Mouse (Mus musculus): Measurements from ENCODE around the gene Alg14.

Alg14 gene

DNA sequence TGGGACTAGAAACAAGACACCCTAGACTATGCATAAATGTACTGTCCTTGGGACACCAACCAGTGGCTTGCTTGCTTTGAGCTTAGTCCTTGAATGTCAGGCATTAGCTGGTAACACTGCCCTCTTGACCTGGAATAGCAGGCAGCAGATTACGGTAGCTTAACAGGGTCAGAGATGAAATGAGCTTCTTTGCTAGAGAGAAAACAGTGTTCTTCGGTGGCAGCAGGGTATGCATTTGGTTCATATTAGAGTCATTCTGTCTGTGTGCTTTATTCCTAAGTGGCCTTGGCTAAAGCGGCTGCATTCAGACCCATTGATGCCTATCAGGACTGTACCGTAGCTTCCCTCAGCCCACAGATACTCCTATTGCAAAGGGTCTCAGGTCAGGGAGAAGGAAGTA is 72.8 kb downstream of the Alg14 start:
- DNase-seq (ENCODE audit: low read depth, low spot score) = no peak

DNA sequence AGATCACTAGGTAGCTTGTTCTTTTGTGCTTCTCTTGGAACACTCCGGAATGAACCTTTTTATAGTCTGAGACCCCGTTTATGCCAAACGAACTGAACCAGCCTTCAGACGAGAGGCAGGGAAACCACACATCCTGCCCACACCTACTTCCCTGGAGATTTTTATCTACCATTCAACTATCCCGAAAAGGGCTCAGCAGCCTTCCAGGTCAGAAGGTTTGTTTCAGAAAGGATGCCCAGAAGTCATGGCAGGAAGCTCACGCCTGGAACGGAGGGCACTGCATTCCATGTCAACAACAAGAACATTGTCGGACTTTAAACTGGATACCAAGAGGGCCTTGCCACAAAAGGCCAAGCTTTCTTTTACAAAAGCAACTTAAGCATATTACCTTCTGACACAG is 73.6 kb downstream of the Alg14 start:
- DNase-seq (ENCODE audit: low read depth, low spot score) = no peak

DNA sequence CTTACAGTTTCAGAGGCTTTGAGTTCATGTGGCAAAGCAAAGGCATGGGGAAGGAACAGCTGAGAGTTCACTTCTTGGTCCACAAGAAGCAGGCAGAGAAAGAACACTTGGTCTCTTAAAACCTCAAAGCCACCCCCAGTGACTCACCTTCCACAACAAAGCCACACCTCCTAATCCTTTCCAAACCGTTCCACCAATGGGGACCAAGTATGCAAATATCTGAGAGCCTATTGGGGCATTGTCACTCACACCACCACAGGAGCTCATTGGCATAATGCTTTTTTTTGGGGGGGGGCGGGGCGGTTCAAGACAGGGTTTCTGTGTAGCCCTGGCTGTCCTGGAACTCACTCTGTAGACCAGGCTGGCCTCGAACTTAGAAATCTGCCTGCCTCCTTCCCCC is 77.0 kb downstream of the Alg14 start:
- DNase-seq (ENCODE audit: low read depth, low spot score) = peak; percentile 16

DNA sequence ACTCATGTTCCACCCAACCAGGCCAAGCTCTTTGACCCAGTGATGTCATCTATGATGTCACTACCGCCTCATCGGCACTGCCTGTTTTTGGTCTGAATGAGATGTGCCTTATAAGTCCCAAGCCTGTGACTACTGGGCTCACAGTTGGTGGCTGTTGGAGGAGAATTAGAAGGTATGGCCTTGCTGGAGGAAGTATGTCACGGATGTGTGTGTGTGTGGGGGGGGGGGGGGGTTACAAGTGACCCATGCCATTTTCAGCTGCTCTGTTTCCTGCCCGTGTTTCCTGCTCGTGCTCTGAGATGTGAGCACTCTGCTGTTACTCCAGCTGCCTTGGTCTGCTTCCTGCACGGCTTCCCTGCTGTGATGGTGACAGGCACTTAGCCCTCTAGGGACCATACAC is 77.9 kb downstream of the Alg14 start:
- peak; percentile 83 for DNase-seq (ENCODE audit: low read depth, low spot score)

DNA sequence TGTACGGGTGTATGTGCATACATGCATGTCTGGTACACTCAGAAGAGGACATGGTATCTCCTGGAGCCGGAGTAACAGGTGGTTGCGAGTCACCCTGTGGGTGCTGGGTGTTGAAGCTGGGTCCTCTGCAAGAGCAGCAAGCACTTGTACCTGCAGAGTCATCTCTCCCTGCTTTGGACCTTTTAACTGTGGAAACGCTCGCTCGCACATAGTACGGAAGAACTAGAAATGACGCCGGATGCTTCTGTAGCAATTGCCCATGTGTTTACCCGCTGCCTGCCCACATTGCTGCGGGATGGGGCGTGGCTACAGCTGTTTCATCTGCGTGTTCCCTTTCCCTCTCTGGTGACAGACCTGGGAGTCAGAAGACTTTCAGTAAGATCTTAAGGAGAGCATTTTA is 78.7 kb downstream of the Alg14 start:
- DNase-seq (ENCODE audit: low read depth, low spot score) = peak; percentile 86

DNA sequence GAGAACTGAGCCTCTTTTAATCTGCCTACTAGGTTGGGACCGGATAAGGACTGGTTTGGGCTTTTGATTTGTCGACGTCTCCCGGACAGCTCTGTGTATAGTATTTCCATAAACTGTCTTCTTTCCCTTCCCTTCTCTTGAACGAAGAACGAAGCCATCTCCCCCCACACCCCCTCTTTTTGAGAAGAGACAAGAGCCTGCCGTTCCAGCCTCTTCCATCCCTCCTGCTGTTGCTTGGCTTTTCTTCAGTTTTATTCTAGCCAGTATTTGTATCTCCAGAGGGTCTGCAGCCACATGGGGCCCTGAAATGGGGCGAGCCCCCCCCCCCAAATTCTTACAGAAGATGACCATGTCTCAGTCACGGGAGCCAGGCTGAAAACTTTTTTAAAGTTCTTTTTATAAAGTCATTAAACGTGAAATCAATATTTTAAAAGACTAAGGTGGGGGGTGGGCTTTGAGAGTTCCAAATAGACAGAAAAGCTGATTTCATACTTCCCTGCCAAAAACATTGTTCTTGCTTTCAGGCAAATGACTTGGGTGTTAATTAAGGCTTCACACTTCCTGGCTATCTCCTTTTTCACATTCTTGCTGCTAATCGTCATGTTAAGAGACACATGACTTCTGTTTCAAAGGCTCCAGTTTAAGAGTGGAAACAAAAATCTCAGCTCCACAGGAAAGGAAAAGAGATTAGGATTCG is 79.4 kb downstream of the Alg14 start:
- DNase-seq (ENCODE audit: low read depth, low spot score) = no peak

DNA sequence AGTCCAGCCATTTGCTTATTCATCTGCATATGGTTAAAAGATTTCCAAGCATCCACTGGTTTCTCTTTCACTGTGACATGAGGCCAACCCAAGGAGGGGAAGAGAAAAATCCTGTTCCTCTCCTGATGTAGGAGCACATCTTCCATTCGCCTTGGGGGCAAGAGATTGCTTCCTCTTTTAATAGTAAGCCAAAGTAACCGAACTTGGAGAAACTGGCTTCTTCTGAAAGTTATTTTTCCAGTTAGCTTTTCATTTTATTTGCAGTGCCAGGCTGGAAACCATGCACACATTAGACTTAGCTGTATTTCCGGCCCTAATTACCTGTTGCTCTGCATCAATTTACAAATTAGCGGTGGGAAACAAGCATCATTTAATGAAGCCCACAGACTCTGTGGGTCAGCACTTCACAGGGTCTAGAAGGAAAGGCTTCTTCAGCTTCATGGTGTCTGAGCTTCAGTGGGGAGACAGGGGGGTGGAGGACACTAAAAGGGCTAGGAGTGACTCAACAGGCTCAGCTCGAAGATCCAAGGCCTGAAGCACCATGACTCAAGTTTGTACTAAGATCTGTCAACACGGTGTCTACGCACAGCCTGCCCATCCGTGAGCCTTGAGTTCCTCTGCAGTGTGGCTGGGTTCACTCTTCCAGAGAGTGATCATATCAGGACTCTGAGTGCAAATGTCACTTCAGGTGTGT is 80.1 kb downstream of the Alg14 start:
- DNase-seq (ENCODE audit: low read depth, low spot score) = no peak

DNA sequence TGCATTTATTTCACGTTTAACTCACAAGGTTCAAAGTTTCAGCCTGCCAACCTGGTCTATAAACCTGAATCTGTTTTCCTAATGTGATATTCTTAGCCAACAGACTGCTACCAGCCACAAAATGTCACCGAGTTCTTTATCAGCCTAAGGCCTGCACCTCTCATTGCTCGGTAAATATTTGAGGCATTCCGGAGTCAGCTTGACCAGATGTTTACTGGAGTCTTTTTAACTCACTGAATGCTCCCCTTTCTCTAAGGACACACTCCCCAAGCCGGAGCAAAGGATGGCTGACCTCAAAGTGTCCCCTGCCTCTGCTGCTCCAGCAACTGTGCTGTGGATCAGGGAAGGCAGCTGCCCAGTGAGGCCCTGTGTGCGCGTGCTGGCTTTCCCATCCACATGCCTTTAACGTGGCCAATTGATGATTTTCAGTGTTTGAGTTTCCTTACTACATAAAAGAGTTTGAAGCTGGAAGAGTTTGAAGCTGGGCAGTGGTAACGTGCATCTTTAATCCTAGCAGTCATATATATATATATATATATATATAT is 82.4 kb downstream of the Alg14 start:
- DNase-seq (ENCODE audit: low read depth, low spot score) = no peak

DNA sequence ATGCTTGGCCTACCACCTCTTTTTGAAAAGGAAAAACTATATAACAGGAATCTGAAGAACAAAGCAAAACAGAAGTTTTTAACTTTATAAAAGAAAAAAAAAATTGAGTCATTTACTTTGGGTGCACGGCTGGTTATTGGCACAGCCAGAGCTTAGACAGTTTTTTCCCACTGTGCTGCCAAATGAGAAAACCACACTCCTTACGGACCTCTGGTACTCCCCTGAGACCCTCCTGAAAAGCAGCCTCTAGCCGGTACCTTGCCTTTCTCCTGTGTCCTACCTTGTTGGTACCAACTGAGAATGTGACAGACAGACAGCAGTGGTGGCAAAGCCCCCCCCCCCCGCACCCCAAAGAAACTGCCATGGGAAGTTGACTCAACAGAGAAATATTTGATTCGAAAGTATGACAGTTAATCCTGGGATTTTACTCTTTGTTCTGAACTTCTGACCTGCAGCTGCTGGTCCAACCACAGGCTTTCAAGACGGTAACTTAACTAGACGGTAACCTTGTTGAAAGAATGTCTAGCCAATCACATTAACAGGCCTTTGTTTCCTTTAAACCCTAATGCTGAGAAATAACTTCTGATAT is 84.1 kb downstream of the Alg14 start:
- no peak for DNase-seq (ENCODE audit: low read depth, low spot score)

DNA sequence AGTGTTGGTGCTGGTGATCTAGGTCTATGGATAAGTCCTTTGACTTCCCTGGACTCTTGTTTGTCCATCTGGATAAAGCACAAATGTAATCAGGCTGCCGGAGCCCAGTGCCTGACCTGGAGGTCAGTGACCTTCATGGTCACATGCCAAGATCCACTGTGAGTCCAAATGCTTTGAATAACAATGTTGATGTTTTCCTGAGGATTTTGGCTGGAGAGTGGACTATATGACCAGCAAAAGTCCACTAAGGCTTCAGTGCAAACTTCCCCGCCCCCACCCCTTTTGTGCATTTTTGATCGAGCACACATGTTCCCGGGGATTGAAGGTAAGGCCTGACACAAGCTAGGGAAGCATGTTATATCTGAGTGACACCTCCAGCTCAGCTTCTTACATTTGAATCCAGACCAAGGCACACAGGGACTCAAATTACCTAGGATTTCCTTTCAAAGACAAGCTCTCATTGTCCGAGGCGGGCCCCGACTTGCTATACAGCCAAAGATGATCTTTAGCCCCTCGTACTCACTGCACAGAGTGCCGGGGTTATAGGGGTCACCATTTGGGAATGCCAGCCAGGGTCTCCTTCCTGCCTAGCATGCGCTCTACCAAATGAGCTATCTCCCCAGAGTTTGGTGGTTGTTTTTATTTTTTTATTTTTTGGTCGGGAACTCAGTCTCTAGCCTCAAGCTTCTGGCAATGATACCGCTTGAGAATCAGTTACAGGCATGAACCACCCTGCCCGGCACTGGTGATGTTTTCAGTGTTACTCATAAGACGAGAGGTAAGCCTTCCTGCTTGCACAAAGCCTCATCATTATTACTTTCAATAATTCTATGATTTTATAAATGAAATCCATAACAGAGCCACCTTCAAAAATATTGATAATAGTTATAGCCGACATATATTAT is 87.4 kb downstream of the Alg14 start:
- no peak for DNase-seq (ENCODE audit: low read depth, low spot score)

DNA sequence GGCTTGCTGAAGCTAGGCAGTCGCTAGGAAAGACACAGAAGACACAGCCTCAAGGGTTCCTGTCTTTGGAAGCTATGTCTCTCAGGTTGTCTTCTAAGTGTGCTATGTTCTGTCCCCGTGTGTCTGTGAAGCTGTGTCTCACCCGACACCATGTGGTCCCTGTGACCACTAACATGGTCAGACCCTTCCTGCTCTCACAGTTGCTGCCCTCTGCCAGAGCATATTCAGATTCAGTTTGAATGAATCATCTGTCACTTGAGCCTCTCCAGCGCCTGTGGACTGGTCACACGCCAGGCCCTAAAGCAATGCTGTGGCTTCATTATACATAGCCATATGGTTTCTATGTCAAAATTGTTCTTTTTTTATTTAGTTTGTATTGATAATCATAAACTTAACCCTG is 88.1 kb downstream of the Alg14 start:
- DNase-seq (ENCODE audit: low read depth, low spot score) = no peak

DNA sequence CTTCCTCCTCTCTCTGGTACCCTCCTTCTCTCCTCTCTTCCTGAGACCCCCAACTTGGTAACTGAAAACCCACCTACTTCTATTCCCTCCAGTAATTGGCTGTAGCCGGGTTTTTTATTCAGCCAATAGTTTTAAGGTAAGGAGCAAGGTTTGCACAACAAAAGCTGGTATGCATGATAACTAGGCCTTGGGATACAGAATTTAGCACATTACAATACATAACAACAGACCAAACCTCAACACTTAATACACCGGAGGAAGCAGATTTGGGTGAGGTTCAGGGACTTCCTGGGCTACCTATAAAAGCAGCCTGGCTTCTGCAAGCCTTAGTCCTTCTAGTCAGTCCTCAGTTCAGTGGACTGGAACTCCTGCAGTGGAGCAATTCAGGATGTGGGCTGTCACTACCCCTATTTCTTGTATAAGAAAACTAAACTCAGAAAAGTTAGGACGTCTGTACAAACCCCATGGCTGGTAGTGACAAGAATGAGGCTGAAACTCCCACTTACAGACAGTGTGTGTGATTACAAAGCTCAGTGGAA is 96.0 kb downstream of the Alg14 start:
- DNase-seq (ENCODE audit: low read depth, low spot score) = no peak

DNA sequence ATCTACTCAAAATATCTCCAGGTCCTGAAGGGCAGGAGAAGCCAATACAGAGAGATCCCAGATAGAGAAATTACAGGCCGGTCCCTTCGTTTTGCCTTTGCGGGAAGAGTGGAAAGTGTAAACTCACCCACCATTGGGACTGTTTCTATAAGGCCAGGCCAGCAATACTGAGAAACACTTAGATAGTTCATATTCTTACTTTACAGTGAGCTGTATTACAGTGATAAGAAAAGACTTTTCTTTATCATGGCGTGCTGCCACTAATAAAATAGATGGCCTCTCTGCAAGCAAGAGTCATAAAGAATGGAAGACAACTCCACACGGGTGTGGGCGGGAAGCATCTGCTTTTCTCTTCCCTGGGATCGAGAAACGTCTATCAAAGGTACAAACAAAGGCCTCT is 97.8 kb downstream of the Alg14 start:
- no peak for DNase-seq (ENCODE audit: low read depth, low spot score)

DNA sequence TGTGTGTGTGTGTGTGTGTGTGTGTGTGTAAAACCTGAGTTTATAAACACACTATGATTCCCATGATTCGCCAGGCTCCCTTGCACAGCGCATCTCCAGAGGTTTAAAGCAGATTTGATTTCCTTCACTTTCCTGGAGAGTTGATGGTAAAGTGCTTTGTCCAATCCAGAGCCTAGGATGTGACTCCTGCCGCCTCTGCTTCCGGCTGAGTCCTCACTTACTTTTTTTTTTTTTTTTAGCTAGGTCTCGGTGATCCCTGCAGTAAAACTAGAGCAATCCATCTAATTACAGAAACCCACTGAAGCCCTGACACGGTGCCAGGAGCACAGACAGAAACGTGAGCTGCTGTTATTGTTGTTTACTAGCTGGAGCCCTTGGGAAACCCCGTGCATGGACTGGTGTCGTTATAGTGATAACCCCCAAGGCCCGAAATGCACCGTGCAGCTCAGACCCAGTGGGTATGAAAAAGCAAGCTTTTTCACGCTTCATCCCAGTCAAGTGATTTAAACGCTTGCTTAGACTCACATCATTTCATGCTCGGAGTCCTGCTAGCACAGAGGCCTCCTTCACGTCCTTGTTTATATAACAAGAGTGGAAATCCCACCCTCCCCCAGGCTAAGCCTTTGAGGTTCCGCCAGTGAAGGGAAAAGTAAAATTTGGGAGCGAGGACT is 98.4 kb downstream of the Alg14 start:
- no peak for DNase-seq (ENCODE audit: low read depth, low spot score)

DNA sequence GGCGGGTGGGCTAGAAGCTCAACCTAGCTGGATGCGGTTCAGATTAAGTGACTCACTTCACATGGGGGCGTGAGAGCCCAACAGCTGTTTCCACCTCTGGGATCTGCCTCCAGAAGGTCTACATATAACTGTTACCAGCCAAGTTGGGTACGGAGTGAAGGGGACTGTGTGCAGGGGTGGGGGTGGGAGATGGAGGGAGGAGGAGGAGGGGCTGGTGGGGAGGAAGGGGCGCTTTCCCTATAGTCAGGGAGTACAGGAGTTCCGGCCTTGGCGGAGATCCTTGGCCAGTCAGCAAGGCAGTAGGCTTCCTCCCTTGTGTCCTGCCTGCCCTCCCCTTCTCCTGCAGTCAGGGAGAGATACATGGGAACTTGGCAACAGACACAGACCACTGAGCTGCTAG is 99.2 kb downstream of the Alg14 start:
- DNase-seq (ENCODE audit: low read depth, low spot score) = no peak

DNA sequence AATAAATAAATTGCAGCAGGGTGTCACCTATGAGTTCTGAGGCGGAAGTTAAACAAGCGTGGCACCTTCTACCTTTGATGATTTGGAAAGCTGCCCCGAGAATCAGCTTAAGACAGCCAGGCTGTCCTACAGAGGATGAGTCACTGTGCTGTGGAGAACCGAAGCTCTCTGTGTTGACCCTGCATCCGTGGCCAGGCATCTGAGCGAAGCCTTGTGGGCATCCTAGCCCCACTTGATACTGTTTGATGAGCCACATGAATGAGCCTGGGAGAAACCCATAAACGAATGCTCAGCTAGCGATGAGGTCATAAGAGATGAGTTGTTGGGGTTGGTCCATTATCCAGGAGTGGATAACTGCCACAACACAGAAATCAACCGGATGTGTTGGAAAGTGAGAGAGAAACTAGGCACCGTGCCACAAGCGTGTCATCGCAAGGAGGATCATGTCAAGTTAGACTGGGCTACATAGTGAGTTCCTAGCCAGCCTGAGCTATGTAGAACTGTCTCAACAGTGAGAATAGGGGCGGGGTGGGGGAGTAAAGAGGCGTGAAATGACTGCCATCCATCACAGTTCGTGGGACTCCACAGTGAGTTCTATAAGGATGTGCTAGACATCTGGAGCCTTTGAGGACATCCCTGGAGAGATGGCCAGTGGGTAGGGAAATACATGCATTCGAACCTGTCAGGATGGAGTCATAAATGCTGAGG is 104.2 kb downstream of the Alg14 start:
- no peak for DNase-seq (ENCODE audit: low read depth, low spot score)

DNA sequence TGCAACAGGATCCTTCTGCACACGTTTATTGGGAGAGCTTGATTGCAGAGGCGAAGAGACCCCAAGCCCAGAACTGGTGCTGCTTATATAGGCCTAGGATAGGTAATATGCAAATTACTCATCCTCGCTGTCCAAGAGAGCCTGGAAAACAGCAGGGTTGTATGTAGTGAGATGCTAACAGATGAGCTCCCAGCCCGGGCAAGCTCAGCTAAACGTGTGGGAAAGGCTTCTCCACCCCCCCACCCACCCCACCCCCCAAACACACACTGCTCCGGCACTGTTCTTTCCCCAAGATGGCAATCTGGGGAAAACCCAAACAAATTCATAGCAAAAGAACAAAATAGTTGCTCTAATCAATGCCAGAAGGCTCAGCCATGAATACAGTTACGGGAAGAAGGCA is 105.0 kb downstream of the Alg14 start:
- no peak for DNase-seq (ENCODE audit: low read depth, low spot score)

DNA sequence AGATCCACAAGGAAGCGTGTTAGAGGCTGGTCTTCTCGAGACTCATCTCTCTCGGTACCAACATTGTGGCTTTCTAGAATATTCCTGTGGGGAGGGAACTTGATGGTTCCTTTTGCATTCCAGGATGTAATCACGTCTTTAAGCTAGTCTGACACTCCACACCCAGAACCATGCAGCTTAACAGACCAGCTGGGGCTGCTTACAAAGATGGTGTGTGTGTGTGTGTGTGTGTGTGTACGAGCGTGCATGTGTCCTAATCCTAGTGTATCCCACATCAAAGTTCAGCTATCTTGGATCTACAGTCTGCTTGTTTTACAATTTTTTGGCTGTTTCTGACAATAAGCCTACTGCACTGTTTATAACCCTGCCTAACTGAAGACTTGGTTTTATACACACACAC is 105.4 kb downstream of the Alg14 start:
- no peak for DNase-seq (ENCODE audit: low read depth, low spot score)

DNA sequence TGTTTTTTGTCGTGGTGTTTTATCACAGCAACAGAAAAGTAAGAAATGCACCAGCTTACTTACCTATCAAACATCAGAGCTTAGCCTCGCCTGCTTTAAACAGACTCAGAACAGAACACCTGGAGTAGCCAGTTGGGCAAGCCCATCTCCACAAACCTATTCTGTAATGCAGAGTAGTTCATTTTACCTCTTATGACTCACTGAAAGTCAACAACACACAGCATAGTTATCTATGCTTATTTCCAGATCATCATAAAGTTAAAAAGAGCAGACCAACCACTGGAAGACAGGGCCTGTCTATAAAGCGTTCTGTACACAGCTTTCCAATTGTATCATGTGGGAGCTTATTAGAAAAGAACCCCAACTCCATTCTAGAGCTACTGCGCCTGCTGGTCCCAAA is 109.8 kb downstream of the Alg14 start:
- no peak for DNase-seq (ENCODE audit: low read depth, low spot score)

DNA sequence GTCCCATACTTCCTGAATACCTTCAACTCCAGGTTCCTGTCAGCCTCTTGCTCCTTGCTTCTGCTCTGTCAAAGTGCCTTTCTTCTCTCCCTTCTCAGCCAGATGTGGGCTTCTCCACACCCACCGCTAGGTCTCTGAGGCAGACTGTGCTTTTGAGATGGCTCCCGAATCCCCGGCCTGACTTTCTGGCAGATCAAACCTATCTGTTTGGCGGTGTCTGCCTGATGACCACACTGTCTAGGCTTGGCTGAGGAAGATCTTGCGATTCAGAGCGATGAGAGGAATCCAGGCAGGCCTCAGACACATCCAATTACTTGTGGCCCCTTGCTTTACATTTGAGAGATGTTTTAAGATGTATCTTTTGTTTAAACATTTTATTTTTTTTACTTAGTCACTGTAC is 110.5 kb downstream of the Alg14 start:
- DNase-seq (ENCODE audit: low read depth, low spot score) = no peak

Data from CD4-positive helper T cell, adult 2 months (primary cell).